Mouse (Mus musculus) spleen, adult 2 months (tissue): Measurements from ENCODE around the gene Epc2.

Source experiments
- CTCF ChIP-seq: fragments of 200-500 bp; IDR thresholded peaks from 2 replicates; pipeline ENCODE4 v1.5.1; 2011; ENCODE audit warnings: mild to moderate bottlenecking, inconsistent platforms; ENCODE audit not compliant: insufficient read depth, insufficient read length, insufficient replicate concordance; ENCODE audit errors: extremely low read depth
- POLR2A ChIP-seq: fragments of 200-500 bp; IDR thresholded peaks from 2 replicates; pipeline ENCODE4 v1.6.1; 2011; ENCODE audit warnings: low read depth, low read length, inconsistent platforms

DNA sequence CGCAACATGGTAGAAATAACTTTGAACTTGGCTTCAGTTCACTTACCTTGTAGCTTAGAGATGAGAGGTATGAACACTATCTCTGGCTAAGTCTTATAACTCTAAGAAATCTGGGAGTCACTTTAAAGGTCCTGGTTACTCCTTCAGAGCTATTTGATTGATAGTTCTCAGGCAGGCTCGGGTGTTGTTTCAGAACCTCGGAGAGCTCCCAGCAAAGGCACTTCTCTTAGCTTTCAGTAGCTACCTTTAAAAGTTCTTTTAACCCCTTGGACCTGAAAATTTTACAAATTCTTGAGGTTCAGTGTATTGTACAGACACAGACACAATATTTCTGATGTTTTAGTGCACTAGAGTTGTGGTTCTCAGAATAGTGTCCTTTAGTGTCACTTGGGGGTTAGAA, 52.3 kb downstream of the Epc2 start:
- TF ChIP-seq CTCF (no peak), POLR2A (no peak)
